Mouse (Mus musculus) liver, adult 2 months (tissue): ENCODE measurements at regions not wholly inside any gene's neighbourhood (a gene's known extent, or its start where the extent isn't known, plus 50 kb on each side); places are given as distances from the start of the nearest gene placed in this dataset.
"Not testable (repeated sequence)": the region's sequence is repeated elsewhere in the genome, so short reads cannot be mapped to it uniquely, and the experiment has no call there.

Source experiments
- DNase-seq: peaks from one replicate; pipeline ENCODE4 v3.0.0-alpha.2; 2011; ENCODE audit warnings: low read depth, low spot score; ENCODE audit errors: extremely low read depth
- H3K27ac ChIP-seq: fragments of 200-500 bp; replicated peaks from 2 replicates; pipeline ENCODE4 v1.5.1; 2012; ENCODE audit warnings: low read depth, mild to moderate bottlenecking, control low read depth, inconsistent platforms, low read length; ENCODE audit not compliant: insufficient read depth
- H3K27me3 ChIP-seq: fragments of 200-500 bp; 2 replicates; pipeline ENCODE4 v1.6.1; 2012; ENCODE audit warnings: mild to moderate bottlenecking, moderate library complexity, low read length, inconsistent platforms; ENCODE audit not compliant: control insufficient read depth, insufficient read depth
- H3K36me3 ChIP-seq: fragments of 200-500 bp; 2 replicates; pipeline ENCODE4 v1.6.1; 2012; ENCODE audit warnings: low read length, inconsistent platforms; ENCODE audit not compliant: control insufficient read depth, insufficient read depth
- H3K4me1 ChIP-seq: fragments of 200-500 bp; 2 replicates; pipeline ENCODE4 v1.6.1; 2011; ENCODE audit warnings: low read length; ENCODE audit not compliant: control insufficient read depth, insufficient read depth
- H3K4me3 ChIP-seq: fragments of 200-500 bp; 2 replicates; pipeline ENCODE4 v1.5.1; 2011; ENCODE audit warnings: low read depth, mild to moderate bottlenecking, control low read depth, low read length, moderate library complexity; ENCODE audit not compliant: insufficient read depth
- H3K79me2 ChIP-seq: fragments of 200-500 bp; 2 replicates; pipeline ENCODE4 v1.6.1; 2012; ENCODE audit warnings: inconsistent platforms, mild to moderate bottlenecking, low read length, moderate library complexity; ENCODE audit not compliant: control insufficient read depth, insufficient read depth
- H3K9ac ChIP-seq: fragments of 200-500 bp; 2 replicates; pipeline ENCODE4 v1.6.1; 2012; ENCODE audit warnings: low read depth, mild to moderate bottlenecking, control low read depth, inconsistent platforms, low read length
- CTCF ChIP-seq: fragments of 200-500 bp; IDR thresholded peaks from 2 replicates; pipeline ENCODE4 v1.5.1; 2011; ENCODE audit warnings: low read depth, low read length, control low read depth
- POLR2A ChIP-seq: fragments of 200-500 bp; IDR thresholded peaks from 2 replicates; pipeline ENCODE4 v1.6.1; 2011; ENCODE audit warnings: low read length, control low read depth; ENCODE audit not compliant: insufficient read depth; ENCODE audit errors: extremely low read depth
- WGBS: fragments of 180-500 bp; shearing (Covaris S2); methylation state at CpG from one replicate; pipeline ENCODE4 v1.1.7; 2018; 5-methylcytosine and 5-hydroxymethylcytosine counted together

GRCm38 (mm10) chr13:3138698-3139097 is 399.2 kb upstream of the Gdi2 start:
- no peak overlapping the region for H3K9ac ChIP-seq
- no peaks in the 10 kb centered on the region for H3K36me3 ChIP-seq
- WGBS = 95% methylated on average over 14 of the region's 14 CpGs
- no peaks in the 10 kb centered on the region for H3K27me3 ChIP-seq
- no peak overlapping the region for H3K4me3 ChIP-seq
- TF ChIP-seq POLR2A (no peak), CTCF (no peak)
- no peaks in the 10 kb centered on the region for H3K79me2 ChIP-seq
- no peak overlapping the region for H3K27ac ChIP-seq
- H3K4me1 ChIP-seq = no peaks in the 10 kb centered on the region
- no peak for DNase-seq

DNA sequence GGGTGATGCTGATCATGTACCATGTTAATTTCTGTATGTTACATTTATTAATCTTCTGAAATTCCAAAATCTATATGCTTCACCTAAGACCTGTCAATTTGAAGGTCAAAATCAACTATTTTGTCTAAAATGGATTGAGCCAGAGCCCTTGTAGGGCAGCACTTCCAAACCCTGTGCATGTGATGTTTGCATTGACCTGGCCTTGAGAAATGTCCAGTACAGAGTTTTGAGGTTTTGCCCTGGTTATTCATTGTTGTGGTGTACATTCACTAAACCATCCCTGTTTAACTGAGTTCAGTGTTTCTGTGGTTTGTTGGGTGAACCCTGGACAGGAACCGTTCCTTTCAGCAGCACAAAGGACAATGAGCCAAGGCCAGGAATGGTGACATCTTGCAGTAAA is 392.4 kb upstream of the Gdi2 start:
- not testable (repeated sequence) for H3K79me2 ChIP-seq, H3K4me1 ChIP-seq, H3K27me3 ChIP-seq, H3K36me3 ChIP-seq, H3K4me3 ChIP-seq, H3K9ac ChIP-seq, H3K27ac ChIP-seq, DNase-seq
- 41% methylated on average over 1 of the region's 1 CpGs for WGBS
